Mouse (Mus musculus): Measurements from ENCODE around the gene Cc2d2a. TPM values are rescaled to one million over a fixed set of nuclear protein-coding genes. Genes with fewer than 3 reads are reported as not detected.
A peak's percentile ranks its signal among the peaks of the same experiment; 100 is the strongest.

The Cc2d2a gene
- polyA plus RNA-seq, 1 experiment from 2014 or later: 9.8 TPM

DNA sequence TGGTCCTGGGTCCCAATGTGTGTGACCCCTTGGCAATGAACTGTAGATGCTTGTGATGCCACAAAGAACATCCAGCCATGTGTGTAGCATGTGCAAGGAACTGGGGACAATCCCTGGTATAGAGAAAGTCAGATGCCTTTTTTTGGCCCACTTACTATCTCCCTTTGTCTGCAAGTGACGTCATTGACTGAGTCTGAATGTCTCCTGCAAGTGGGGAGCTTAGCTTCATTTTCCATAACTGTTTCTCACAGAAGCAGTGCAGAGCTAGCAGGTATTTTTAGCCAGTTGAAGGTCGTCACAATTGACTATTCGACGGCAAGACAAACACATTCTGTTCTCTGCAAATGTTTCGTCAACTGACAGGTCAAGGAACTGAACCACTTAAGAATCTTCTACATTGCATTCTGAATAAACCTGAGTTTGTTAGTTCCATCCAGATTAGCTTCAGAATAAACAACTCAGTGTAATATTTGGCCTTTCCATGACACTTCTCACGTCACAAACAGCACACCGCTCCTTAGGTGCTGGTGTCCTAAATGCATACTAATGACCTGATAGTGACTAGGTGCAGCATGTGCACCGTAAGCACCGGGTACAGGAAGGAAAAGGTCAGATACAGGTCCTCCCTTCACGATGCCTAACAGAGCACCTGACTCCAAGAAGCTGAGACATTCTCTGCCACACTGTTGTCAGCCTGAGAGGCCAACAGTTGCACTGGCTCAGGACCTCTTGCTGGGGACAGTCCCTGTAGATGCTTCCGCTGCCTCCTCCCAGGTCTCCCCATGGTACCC, 66.4 kb downstream of the Cc2d2a start:
- Histone ChIP-seq H3K4me1 (replicated peaks) (peaks cover 13% of the 10 kb centered on the region), H3K27ac (ENCODE audit: poor library complexity, severe bottlenecking) (peak overlapping the region; percentile 47), H3K36me3 (peaks cover 52% of the 10 kb centered on the region), H3K9me3 (replicated peaks) (no peaks in the 10 kb centered on the region), H3K4me3 (no peak overlapping the region), H3K9ac (no peak overlapping the region), H3K27me3 (replicated peaks) (no peaks in the 10 kb centered on the region), H3K4me2 (no peak overlapping the region)
- 49% methylated on average over 11 of the region's 11 CpGs for WGBS
- ATAC-seq (ENCODE audit: insufficient number of reproducible peaks, low FRiP score): no peak; the same call in 1 of the 2 replicates

DNA sequence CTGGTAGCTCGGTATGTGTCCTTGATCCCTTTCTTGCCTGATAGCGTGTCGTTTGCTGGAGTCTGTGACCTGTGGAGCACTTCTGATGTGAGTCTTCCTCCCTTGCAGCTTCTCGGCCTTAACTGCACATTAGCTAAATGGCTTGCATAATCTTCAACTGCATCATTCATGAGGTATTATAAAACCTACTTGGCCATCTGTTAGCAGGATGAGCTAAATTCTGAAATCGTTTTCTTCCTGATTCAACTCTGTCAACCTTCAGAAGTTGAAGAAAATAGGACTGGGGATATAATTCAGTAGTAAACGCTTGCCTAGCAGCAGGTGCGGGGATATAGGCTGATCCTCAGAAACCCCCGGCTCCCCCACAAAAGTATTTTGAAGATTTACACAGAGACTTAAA, 70.2 kb downstream of the Cc2d2a start:
- WGBS: 86% methylated on average over 8 of the region's 8 CpGs
- Histone ChIP-seq H3K9ac (no peak overlapping the region), H3K4me3 (no peak overlapping the region), H3K9me3 (replicated peaks) (no peaks in the 10 kb centered on the region), H3K27ac (ENCODE audit: poor library complexity, severe bottlenecking) (no peak overlapping the region), H3K36me3 (peaks cover 47% of the 10 kb centered on the region), H3K4me1 (replicated peaks) (peaks cover 13% of the 10 kb centered on the region), H3K4me2 (no peak overlapping the region), H3K27me3 (replicated peaks) (no peaks in the 10 kb centered on the region)
- no peak for ATAC-seq (ENCODE audit: insufficient number of reproducible peaks, low FRiP score)

DNA sequence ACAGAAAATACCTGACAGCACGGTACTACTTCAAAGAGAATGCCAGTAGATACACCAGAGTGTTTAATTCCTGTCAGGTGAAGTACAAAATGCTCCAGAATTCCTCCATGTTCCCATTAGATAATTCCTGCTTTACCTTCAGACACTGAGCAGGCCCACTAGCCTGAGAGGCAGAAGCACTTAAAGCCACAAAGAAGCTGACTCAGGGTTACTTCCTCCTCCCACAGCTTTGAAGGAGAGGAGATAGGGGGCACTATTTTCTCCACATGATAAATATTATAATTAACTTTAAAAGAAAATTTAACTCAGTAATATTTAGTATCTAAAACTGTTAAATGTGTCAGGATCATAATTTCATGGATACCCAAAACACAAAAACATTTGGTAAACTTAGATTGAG, 82.0 kb downstream of the Cc2d2a start:
- no peak overlapping the region for H3K4me3 ChIP-seq
- no peaks in the 10 kb centered on the region for H3K4me1 ChIP-seq (replicated peaks)
- H3K9ac ChIP-seq: no peak overlapping the region
- H3K27me3 ChIP-seq (replicated peaks): no peaks in the 10 kb centered on the region
- no peak overlapping the region for H3K4me2 ChIP-seq
- H3K9me3 ChIP-seq (replicated peaks): no peaks in the 10 kb centered on the region
- no peak for ATAC-seq (ENCODE audit: insufficient number of reproducible peaks, low FRiP score)
- WGBS: 81% methylated on average over 1 of the region's 1 CpGs
- peaks cover 29% of the 10 kb centered on the region for H3K36me3 ChIP-seq
- no peak overlapping the region for H3K27ac ChIP-seq (ENCODE audit: poor library complexity, severe bottlenecking)

DNA sequence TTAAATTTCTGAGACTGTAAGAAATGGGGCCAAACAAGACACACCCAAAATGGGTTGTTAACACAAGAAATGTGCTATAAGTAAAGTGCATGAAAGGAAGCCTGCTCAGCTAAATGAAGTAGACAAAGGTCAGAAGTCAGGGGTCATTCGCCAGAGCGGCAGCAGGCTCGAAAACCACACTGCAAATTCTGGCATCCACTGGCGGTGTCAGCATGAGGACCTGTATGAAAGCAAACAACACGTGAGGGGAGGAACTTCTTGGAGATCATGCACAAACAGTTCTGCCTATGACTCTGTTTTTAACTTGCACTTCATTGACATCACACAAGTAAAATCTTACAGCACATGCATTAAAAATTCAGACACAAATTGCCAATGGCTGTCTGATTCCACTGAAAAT, 83.0 kb downstream of the Cc2d2a start:
- no peak overlapping the region for H3K9ac ChIP-seq
- H3K27ac ChIP-seq (ENCODE audit: poor library complexity, severe bottlenecking): no peak overlapping the region
- H3K36me3 ChIP-seq: peaks cover 26% of the 10 kb centered on the region
- H3K4me2 ChIP-seq: no peak overlapping the region
- ATAC-seq (ENCODE audit: insufficient number of reproducible peaks, low FRiP score): no peak
- no peaks in the 10 kb centered on the region for H3K9me3 ChIP-seq (replicated peaks)
- no peaks in the 10 kb centered on the region for H3K4me1 ChIP-seq (replicated peaks)
- whole genome bisulfite sequencing: 77% methylated on average over 5 of the region's 5 CpGs
- no peaks in the 10 kb centered on the region for H3K27me3 ChIP-seq (replicated peaks)
- no peak overlapping the region for H3K4me3 ChIP-seq

- no peak for ATAC-seq (ENCODE audit: insufficient number of reproducible peaks, low FRiP score)
- no peaks in the 10 kb centered on the region for H3K27me3 ChIP-seq (replicated peaks)
- no peak overlapping the region for H3K4me3 ChIP-seq
- H3K4me2 ChIP-seq: no peak overlapping the region
- no peaks in the 10 kb centered on the region for H3K9me3 ChIP-seq (replicated peaks)
- no peak overlapping the region for H3K9ac ChIP-seq
- no peaks in the 10 kb centered on the region for H3K4me1 ChIP-seq (replicated peaks)
- peaks cover 18% of the 10 kb centered on the region for H3K36me3 ChIP-seq
- no peak overlapping the region for H3K27ac ChIP-seq (ENCODE audit: poor library complexity, severe bottlenecking)
- WGBS: 92% methylated on average over 4 of the region's 4 CpGs
Observed at GRCm38 (mm10) chr5:43748039-43748438, 85.9 kb downstream of the Cc2d2a start.

DNA sequence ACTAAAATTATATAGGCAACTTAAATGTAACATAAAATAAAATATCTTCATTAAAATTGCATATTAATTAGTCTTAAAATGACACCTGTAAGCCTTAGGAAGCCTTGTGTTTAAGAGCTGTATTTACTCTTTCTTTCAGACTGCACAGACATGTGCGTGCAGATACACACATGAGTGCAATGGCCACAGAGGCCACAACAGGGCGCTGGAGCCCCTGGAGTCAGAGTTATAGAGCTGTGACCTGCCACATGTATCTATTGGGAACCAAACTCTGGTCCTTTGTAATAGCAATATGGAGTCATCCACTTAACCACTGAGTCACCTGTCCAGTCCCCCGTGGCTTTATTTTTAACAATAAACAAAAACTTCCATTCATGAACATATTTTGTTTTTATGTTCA, 86.9 kb downstream of the Cc2d2a start:
- Histone ChIP-seq H3K36me3 (peaks cover 16% of the 10 kb centered on the region), H3K27me3 (replicated peaks) (no peaks in the 10 kb centered on the region), H3K4me1 (replicated peaks) (no peaks in the 10 kb centered on the region), H3K27ac (ENCODE audit: poor library complexity, severe bottlenecking) (no peak overlapping the region), H3K4me2 (no peak overlapping the region), H3K9me3 (replicated peaks) (no peaks in the 10 kb centered on the region), H3K4me3 (no peak overlapping the region), H3K9ac (no peak overlapping the region)
- 89% methylated on average over 3 of the region's 3 CpGs for WGBS
- no peak for ATAC-seq (ENCODE audit: insufficient number of reproducible peaks, low FRiP score)

GRCm38 (mm10) chr5:43770618-43771354, 108.6 kb downstream of the Cc2d2a start:
- Histone ChIP-seq H3K27ac (ENCODE audit: poor library complexity, severe bottlenecking) (no peak overlapping the region), H3K4me2 (no peak overlapping the region), H3K36me3 (peaks cover 26% of the 10 kb centered on the region), H3K27me3 (replicated peaks) (no peaks in the 10 kb centered on the region), H3K9ac (no peak overlapping the region), H3K4me1 (replicated peaks) (no peaks in the 10 kb centered on the region), H3K9me3 (replicated peaks) (no peaks in the 10 kb centered on the region), H3K4me3 (no peak overlapping the region)
- ATAC-seq (ENCODE audit: insufficient number of reproducible peaks, low FRiP score): no peak
- WGBS: 71% methylated on average over 3 of the region's 3 CpGs

DNA sequence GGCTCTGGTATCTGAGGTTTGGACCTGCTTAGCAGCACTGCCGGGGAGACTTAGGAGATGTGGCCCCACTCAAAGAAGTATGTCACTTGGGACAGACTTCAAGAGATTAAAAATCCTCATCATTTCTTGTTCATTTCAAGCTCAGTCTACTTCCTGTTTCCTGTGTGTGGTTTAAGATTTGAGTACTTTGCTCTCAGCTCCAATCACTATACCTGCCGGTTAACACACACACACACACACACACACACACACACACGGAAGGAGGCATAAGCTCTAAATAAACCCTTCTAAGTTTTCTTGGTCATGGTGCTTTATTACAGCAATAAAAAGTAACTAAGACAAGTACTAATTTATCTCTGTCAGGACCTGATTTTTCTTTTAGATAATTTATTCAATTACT, 109.4 kb downstream of the Cc2d2a start:
- Histone ChIP-seq H3K36me3 (peaks cover 24% of the 10 kb centered on the region), H3K9me3 (replicated peaks) (no peaks in the 10 kb centered on the region), H3K27me3 (replicated peaks) (no peaks in the 10 kb centered on the region), H3K9ac (no peak overlapping the region), H3K4me3 (no peak overlapping the region), H3K4me2 (no peak overlapping the region), H3K27ac (ENCODE audit: poor library complexity, severe bottlenecking) (no peak overlapping the region), H3K4me1 (replicated peaks) (0 out of 2 replicates have a peak, but pooled peaks cover 2% of the 10 kb centered on the region)
- no peak for ATAC-seq (ENCODE audit: insufficient number of reproducible peaks, low FRiP score)
- WGBS: 92% methylated on average over 3 of the region's 3 CpGs

DNA sequence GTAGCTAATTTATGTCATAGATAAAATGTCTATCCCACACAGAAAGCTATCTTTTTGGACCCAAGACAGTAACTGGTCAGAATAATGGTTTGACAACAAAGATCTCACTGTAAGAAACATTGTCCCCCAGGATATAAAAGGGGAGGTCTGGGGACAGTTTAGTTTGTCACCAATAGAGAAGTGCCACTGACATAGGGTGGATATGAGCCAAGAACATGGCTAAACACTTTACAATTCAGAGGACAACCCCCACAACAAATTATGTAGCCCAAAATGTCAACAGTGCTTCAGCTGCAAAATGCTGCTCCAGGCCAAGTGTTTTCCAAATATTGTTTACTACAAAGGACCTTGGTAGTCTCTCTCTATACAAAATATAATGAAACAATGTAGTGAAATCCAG, 114.3 kb downstream of the Cc2d2a start:
- Histone ChIP-seq H3K4me2 (no peak overlapping the region), H3K27me3 (replicated peaks) (no peaks in the 10 kb centered on the region), H3K27ac (ENCODE audit: poor library complexity, severe bottlenecking) (no peak overlapping the region), H3K4me3 (no peak overlapping the region), H3K9me3 (replicated peaks) (no peaks in the 10 kb centered on the region), H3K4me1 (replicated peaks) (peaks cover 16% of the 10 kb centered on the region), H3K9ac (no peak overlapping the region), H3K36me3 (0 out of 2 replicates have a peak, but pooled peaks cover 3% of the 10 kb centered on the region)
- no peak for ATAC-seq (ENCODE audit: insufficient number of reproducible peaks, low FRiP score)

DNA sequence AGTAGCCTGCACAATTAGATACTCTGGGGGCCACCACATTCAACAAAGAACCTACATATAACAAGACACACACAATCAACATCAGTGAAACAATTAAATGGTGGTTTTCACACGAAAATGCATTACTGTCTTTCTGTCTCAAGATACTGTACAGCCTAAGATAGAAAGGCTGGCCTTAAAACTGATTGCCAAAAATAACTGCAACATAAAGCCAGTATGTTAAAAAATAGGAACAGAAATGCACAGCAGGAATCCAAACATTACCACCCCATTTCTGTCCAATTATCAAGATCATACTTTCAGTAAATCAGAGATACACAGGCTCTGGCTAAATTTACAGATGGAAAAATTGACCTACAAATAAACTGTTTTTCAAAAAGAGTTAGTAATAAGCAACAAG, 114.8 kb downstream of the Cc2d2a start:
- Histone ChIP-seq H3K9me3 (replicated peaks) (no peaks in the 10 kb centered on the region), H3K4me3 (no peak overlapping the region), H3K4me1 (replicated peaks) (peaks cover 16% of the 10 kb centered on the region), H3K4me2 (no peak overlapping the region), H3K27ac (ENCODE audit: poor library complexity, severe bottlenecking) (no peak overlapping the region), H3K9ac (no peak overlapping the region), H3K27me3 (replicated peaks) (no peaks in the 10 kb centered on the region), H3K36me3 (0 out of 2 replicates have a peak, but pooled peaks cover 3% of the 10 kb centered on the region)
- ATAC-seq (ENCODE audit: insufficient number of reproducible peaks, low FRiP score): no peak
- 42% methylated on average over 1 of the region's 1 CpGs for WGBS

DNA sequence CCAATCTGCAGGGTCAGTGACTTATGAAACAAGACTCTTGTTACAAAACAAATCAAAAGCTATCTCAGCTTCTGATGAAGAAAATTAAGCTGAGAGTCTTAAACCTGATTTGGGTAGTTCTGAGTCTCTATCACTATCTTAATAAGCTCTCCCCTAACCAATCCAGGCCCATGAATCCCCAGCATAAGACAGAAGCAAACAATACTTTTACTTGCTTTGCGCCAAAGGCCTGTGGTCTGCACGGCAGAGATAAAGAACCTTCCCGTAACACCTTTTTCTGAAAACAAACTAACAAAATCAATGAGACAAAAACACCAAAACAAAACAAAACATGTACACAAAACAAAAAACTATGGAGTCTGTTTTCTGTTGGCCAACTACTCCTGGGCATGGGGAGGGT, 116.4 kb downstream of the Cc2d2a start:
- H3K36me3 ChIP-seq: 0 out of 2 replicates have a peak, but pooled peaks cover 3% of the 10 kb centered on the region
- H3K9me3 ChIP-seq (replicated peaks): no peaks in the 10 kb centered on the region
- no peak for ATAC-seq (ENCODE audit: insufficient number of reproducible peaks, low FRiP score)
- H3K9ac ChIP-seq: no peak overlapping the region
- H3K4me3 ChIP-seq: no peak overlapping the region
- no peak overlapping the region for H3K4me2 ChIP-seq
- no peak overlapping the region for H3K27ac ChIP-seq (ENCODE audit: poor library complexity, severe bottlenecking)
- no peaks in the 10 kb centered on the region for H3K27me3 ChIP-seq (replicated peaks)
- H3K4me1 ChIP-seq (replicated peaks): peaks cover 21% of the 10 kb centered on the region
- 72% methylated on average over 3 of the region's 3 CpGs for WGBS

Measured in heart, embryonic 12.5 days (tissue).